Mouse (Mus musculus) brain, embryonic 18.5 days (tissue): ENCODE measurements around the gene Olfr329-ps.
"Not testable (repeated sequence)": the region's sequence is repeated elsewhere in the genome, so short reads cannot be mapped to it uniquely, and the experiment has no call there.

ENCODE experiments used
- DNase-seq: peaks from one replicate; pipeline ENCODE4 v3.0.0-alpha.2; 2012; ENCODE audit warnings: low read depth, low spot score

Olfr329-ps gene

GRCm38 (mm10) chr11:58546322-58546721 is at the start of gene Olfr329-ps:
Olfr329-ps (minus strand) TSS chr11:58546422.
- no peak for DNase-seq

GRCm38 (mm10) chr11:58594814-58595213 is 48.6 kb upstream of the Olfr329-ps start, which contains the start of gene Olfr324:
Olfr324 (plus strand) TSS chr11:58595114.
- no peak for DNase-seq

- peak; percentile 24 for DNase-seq
These were observed 42.5 kb upstream of the Olfr329-ps start for GRCm38 (mm10) chr11:58588620-58589250.

GRCm38 (mm10) chr11:58587898-58588348 is 41.7 kb upstream of the Olfr329-ps start:
- DNase-seq: no peak

- DNase-seq: peak; percentile 74
These were observed 32.4 kb upstream of the Olfr329-ps start for GRCm38 (mm10) chr11:58578636-58579035.

GRCm38 (mm10) chr11:58577430-58577829 is 31.2 kb upstream of the Olfr329-ps start, which contains the start of gene Olfr325:
Olfr325 (plus strand) TSS chr11:58577730.
- no peak for DNase-seq

GRCm38 (mm10) chr11:58570405-58570804 is 24.2 kb upstream of the Olfr329-ps start, which contains the start of gene Olfr224:
Olfr224 (minus strand) TSS chr11:58570553.
- no peak for DNase-seq

- no peak for DNase-seq
These were observed 9.3 kb upstream of the Olfr329-ps start, which contains the start of gene Olfr328 for GRCm38 (mm10) chr11:58555536-58555935. Olfr328 (minus strand) TSS chr11:58555636.

GRCm38 (mm10) chr11:58534736-58535135 is 11.5 kb downstream of the Olfr329-ps start, which contains the start of gene Olfr330:
Olfr330 (minus strand) TSS chr11:58534836.
- not testable (repeated sequence) for DNase-seq

GRCm38 (mm10) chr11:58519756-58520155 is 26.5 kb downstream of the Olfr329-ps start:
- DNase-seq: not testable (repeated sequence)

- DNase-seq: not testable (repeated sequence)
These were observed 27.3 kb downstream of the Olfr329-ps start for GRCm38 (mm10) chr11:58518916-58519315.

GRCm38 (mm10) chr11:58509058-58509457 is 37.2 kb downstream of the Olfr329-ps start:
- DNase-seq: not testable (repeated sequence)

- DNase-seq: not testable (repeated sequence)
These were observed 43.8 kb downstream of the Olfr329-ps start, which contains the start of gene Olfr331 for GRCm38 (mm10) chr11:58502472-58502871. Olfr331 (minus strand) TSS chr11:58502572.

- DNase-seq: no peak
These were observed 46.9 kb downstream of the Olfr329-ps start for GRCm38 (mm10) chr11:58499290-58499689.

- no peak for DNase-seq
These were observed 47.5 kb downstream of the Olfr329-ps start for GRCm38 (mm10) chr11:58498761-58499160.

GRCm38 (mm10) chr11:58492455-58492854 is 53.8 kb downstream of the Olfr329-ps start, which contains the start of gene Olfr332:
Olfr332 (minus strand) TSS chr11:58492555.
- no peak for DNase-seq
